Mouse (Mus musculus): ENCODE measurements at regions not wholly inside any gene's neighbourhood (a gene's known extent, or its start where the extent isn't known, plus 50 kb on each side); places are given as distances from the start of the nearest gene placed in this dataset.

DNA sequence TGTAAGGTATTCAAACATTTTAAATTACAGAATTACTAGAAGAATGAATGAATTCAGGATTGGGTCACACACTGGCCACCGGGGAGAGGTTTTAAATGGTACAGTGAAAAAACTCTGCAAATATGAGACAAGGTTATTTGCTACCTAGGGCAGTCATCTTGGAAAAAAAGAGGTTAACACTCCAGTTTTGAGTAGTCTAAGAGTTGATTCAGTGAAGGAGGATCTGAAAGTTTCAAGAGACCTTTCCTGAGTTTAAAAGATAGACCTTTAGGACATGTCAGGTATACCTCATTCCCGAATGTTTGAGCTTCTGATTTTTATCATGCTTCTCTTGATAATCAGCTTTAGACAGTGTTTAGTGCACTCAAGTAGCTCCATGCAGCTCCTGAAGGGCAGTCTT lies 488.0 kb upstream of the A1bg start:
- DNase-seq (ENCODE audit: low read depth): no peak

- DNase-seq (ENCODE audit: low read depth): no peak
These were observed 485.8 kb upstream of the A1bg start for GRCm38 (mm10) chr15:61408621-61409020.

DNA sequence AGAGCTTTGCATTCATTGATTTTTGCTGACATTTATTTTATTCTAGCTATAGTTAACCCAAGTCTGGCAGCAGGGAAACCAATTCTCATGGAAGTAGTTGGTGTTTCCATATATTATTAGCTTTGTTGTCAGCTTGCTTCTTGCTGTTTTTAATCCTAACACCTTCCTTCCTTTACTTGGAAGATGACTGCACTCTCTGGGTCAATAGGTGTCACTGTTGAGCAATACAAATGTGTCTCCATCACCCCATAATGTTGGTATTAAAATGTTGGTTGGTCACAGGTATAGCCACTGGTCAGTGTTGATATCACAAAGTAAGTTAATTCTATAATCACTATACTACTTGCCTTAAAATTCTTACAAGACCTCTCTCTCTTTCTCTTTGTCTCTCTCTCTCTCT lies 477.9 kb upstream of the A1bg start:
- DNase-seq (ENCODE audit: low read depth): no peak

DNA sequence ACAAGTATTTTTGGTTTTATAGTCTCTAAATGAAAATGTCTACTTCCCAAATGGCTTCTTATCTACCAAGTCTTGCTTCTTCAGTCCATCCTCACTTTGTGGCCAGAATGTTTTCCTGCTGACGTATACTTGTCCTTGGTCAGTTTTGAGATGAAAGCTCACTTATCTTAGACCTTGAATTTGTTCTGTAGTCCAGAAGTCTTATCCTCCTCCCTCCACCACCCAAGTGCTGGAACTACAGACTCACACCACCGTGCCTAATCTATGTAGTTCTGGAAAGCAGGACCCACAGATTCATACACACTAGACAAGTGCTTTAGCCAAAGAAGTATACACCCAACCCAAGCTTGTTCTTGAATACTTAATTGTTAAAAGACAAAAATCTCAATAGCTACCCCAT lies 477.2 kb upstream of the A1bg start:
- DNase-seq (ENCODE audit: low read depth): no peak

GRCm38 (mm10) chr15:61398829-61399228 lies 476.0 kb upstream of the A1bg start:
- no peak for DNase-seq (ENCODE audit: low read depth)

DNA sequence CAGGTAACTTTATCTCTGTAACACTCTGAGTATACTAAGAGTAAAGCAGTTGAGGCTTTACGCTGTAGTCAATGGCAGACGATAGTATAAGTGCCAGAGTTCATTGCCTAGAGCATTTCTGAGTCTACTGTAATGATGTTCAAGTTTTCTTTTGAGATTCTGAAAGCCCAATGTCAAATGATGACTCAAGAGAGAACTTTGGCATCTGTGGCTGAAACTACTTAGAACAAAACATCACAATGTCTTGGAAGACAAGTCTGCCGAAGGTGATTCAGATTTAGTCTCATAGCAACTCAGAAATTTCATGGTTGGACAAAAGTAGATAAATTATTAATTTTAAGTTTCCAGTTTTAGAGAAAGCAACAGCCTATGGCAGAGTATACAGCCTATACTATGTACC lies 474.2 kb upstream of the A1bg start:
- DNase-seq (ENCODE audit: low read depth): no peak

DNA sequence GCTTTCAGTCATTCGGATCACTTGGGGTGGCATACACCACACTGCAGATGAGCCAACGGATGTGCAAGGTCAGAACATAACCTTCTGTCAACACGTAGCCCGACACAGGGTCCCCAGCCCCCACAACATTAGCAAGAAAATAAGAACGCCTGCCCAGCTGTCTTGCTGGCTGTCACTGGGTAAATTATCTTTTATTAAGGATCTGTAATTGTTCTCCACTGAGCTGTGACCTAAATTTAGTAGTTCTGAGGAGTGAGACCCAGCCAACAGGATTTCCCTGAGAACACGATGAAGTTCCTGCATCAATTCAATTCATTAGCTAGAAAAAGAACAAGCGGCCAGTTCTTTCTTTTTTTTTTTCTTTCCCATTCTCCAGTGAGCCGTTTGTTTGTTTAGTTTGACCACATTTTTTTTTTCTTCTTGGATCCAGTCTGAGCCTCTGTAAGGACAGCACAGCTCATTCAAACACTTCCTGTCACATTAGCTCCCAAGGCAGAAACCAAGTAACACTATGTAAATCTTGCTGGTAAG lies 472.5 kb upstream of the A1bg start:
- no peak for DNase-seq (ENCODE audit: low read depth)

- DNase-seq (ENCODE audit: low read depth): no peak
These were observed 457.9 kb upstream of the A1bg start for GRCm38 (mm10) chr15:61380666-61381065.

DNA sequence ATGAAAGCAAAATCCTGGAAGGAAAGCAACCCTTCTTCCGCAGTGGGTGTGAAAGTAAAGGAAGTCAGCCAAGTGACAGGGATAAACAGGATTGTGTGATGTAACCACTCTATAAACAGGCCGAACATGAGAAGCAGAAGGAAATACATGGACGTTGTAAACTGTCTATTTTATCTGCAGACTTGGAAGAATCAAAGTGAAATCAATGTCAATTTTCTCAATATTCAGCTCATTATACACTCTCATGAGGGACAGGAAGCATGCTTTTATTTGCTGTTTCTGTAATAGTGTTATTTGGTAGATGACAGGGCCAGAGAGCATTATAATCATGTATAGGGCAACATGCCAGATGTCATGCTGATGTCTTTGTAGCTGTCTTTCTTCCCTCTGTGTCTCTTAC lies 443.5 kb upstream of the A1bg start:
- no peak for DNase-seq (ENCODE audit: low read depth)

GRCm38 (mm10) chr15:61365511-61365910 lies 442.7 kb upstream of the A1bg start:
- DNase-seq (ENCODE audit: low read depth): no peak

DNA sequence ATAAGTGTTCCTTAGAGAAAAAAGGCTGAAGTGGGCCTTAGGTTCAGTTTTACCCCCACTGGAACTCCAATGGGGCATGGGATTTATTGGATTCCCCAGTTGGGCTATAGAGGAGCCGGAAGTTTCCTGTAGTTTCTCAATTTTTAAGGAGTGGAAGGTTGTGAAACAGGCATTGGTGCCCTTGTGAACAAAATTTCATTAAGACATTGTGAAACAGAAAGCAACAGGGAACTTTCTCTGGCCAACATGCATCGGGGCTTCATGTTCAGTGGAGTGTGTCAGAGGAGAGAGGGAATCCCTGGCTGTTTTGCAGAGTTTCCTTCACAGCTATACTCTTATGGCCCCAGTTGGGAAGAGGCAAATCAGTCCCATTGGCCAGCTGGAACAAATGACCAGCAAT lies 441.6 kb upstream of the A1bg start:
- DNase-seq (ENCODE audit: low read depth): no peak

DNA sequence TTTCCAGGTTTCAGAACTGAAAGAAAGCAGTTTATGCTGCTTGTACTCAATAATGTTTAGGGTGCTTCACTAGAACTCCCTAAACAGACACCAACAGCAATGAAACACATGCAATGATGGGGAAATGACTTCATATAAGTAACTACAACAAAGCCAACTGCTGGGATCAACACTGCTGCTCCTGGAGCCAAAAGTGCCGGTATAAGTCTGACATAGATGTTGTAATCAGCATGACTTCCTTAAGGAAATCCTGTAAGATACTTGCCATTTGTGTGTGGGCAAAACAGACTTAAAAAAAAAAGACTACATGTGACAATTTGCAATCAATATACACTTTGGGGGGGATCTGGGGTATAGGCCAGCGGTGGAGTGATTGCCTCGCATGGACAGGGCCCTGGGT lies 438.4 kb upstream of the A1bg start:
- no peak for DNase-seq (ENCODE audit: low read depth)

DNA sequence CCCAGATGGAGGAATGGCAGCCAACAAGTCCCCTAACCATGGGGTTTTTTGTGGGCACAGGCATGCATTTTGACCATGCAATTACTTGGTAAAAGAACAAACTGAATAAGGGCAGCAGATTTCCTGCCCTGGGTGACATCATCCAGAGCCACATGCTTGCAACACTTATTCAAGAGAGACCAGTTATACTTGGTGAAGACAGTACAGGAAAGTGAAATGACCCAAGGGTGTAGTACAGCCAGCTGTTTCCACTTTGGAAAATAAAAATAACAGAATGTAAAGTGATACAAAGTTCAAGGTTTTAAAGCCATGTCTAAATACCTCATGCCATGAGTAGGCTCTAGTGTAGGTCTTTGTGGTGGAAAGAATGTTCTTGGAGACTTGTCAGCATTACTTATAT lies 432.5 kb upstream of the A1bg start:
- DNase-seq (ENCODE audit: low read depth): no peak

DNA sequence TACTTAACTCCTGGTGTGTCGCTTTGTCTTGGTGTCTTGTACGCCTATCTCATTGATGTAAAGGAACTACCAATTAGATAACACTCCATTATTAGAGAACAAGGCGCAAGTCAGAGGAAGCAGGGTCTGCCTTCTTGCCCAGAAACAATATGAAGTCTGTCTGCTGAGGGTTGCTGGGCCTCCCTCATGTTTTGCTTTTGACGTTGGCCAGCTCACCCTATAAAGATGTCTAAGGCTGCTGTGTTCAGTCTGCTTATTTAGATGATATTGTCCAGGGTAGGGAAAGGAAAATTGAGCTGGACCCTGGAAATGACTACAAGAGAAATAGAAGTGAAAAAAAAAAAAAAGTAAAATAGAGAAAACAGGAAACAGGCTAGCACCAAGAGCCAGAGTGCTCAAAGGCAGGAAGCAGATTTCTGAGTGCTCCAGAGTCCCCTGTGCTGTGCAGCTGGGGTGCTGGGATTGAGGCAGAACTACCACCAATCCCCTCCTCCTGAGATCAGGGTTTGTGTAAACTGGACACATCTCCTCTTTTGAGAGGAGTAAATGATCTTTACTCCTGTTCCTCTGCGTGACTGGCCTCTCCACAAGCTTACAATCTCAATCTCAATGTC lies 429.0 kb upstream of the A1bg start:
- no peak for DNase-seq (ENCODE audit: low read depth)

- DNase-seq (ENCODE audit: low read depth): no peak
These were observed 422.3 kb upstream of the A1bg start for GRCm38 (mm10) chr15:61345101-61345500.

DNA sequence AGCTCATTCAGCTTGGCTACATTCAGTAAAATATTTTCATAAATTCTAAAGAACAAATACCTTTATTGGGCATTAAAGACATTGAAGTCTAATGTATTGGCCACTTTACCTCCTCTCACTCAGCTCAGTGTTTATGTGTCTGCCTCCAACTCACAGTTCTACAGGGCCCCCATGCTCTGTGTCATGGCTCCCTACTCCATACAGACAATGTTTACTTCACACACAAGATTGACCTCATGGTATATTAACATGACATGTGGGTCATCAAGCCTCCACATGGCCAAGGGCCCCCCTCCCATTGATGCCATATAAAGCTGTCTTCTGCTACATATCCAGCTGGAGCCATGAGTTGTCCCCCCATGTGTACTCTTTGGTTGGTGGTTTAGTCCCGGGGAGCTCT lies 419.8 kb upstream of the A1bg start:
- no peak for DNase-seq (ENCODE audit: low read depth)

GRCm38 (mm10) chr15:61327925-61328324 lies 405.1 kb upstream of the A1bg start:
- DNase-seq (ENCODE audit: low read depth): no peak

DNA sequence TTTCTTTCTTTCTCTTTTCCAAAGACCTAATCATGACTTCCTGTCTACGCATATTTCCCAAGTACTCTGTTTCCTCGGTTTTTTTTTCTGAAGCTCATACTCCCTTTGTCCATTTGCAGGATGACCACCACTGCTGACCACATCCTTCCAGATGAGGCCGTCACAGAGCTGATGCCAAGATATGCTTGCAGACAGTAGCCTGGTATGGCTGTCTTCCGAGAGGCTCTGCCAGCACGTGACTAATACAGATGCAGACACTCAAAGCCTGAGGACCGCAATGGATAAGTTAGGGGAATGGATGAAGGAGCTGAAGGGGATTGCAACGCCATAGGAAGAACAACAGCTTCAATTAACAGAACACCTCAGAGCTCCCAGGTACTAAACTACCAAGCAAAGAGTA lies 399.4 kb upstream of the A1bg start:
- DNase-seq (ENCODE audit: low read depth): no peak

GRCm38 (mm10) chr15:61309452-61310165 lies 386.8 kb upstream of the A1bg start:
- no peak for DNase-seq (ENCODE audit: low read depth)

GRCm38 (mm10) chr15:61308936-61309335 lies 386.1 kb upstream of the A1bg start:
- DNase-seq (ENCODE audit: low read depth): no peak

DNA sequence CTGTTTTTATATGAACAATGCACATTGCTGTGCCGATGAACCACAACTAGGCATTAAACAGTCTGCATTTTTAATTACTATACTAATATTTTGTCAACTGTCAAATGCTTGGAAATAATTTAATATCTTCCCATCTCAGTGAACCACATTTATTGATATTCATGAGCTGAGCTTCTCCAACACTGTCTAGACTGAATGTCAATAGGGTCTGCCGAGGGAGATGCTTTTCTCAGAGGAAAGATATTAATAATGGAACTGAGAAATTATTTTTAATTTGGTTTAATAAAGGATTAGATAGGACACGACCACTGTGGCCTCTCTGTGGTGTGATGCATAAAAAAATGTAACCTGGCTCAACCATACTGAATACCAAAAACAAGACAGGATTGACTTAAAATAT lies 381.7 kb upstream of the A1bg start:
- no peak for DNase-seq (ENCODE audit: low read depth)

DNA sequence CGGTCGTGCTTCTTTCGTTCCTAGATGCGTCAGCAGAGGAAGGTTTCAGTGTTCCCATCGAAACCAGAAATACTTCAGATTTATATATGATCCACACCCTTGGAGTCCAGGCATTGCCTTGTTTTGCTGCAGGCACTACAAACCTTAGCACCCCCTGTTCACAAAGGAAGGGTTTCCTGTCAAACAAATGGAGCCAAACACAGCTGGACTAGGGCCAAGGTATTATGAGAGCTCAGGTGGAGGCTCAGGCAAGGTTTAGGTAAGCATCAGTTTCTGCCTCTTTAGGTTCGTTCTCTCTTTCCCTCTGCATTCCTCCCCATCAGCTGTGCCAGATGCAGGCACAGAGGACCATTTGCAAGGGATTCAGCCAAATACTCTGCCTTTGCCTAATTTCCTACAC lies 377.0 kb upstream of the A1bg start:
- DNase-seq (ENCODE audit: low read depth): no peak

DNA sequence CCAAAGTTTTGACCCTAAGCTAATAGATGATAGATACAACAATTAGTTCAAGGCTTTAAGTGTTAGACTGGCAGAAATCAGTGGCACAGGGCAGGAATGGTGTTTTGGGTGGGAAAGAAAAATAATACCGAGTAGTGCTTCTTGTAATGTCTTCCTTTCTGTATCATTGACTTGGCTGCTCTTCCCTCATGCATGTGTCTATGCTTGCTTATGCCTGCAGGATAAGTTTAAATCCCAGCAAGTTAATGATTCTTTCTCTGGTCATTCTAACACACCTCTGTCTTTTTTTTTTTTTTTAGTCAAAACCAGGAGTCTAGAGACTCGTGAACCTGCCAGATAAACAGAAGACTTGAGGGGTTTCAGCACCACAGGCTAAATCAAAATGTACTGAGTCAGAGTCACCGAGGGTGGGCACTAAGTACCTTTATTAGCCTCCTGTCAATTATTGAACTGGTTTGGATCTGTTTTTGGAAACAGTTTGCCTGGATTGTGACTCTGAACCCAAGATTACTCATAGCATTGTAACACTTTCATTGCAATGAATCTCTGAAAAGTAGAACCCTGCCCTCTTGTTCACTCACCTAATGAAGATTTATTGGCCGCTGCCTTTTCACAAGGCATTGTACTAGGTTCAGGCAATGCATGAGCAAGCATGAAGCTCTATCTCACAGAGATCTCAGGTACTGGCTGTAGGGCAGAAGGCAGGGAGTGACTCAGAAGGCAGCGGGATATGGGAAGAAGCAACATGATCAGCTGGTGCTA lies 374.8 kb upstream of the A1bg start:
- no peak for DNase-seq (ENCODE audit: low read depth)
